Mouse (Mus musculus): Measurements from ENCODE around the gene Golph3. TPM values are rescaled to one million over a fixed set of nuclear protein-coding genes. Genes with fewer than 3 reads are reported as not detected.
"Not testable (repeated sequence)": the region's sequence is repeated elsewhere in the genome, so short reads cannot be mapped to it uniquely, and the experiment has no call there.

Gene Golph3
- polyA plus RNA-seq, 1 experiment = 42.3 TPM

DNA sequence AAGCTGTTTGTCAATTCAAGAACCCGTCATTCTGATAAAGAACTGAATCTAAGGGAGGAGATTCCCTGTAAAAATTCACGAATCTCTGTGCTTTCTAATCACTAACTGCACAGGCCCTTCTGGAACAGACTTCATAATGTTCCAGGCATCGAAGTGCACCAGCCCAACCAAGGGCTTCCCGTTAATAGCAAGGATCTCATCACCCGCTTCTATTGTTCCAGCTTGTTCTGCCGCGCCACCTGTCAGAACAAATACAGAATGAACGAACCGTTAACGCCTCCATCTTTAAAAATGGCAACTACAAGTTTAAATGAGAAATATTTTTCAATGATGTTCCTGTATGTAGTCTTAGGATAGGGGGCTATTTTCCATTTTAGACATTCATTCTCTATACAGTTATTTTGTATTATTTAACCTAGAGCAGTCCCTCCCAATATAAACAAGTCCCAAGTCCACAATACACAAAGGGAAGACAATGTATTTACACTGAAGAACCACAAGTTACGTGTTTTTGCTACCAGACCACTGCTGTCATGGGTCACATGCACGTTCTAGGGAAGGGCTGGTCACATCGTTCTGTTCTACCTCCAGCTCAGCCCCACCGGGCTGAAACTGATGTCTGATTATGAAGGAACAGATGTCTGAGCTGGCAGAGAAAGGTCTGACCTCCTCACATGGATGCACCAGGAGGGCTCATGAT lies 40.9 kb downstream of the Golph3 start:
- no peaks in the 10 kb centered on the region for H3K79me2 ChIP-seq (ENCODE audit: control insufficient read depth, insufficient read depth)
- H3K27me3 ChIP-seq (ENCODE audit: control insufficient read depth, insufficient read depth, insufficient read length) = no peaks in the 10 kb centered on the region
- H3K4me3 ChIP-seq (ENCODE audit: insufficient read depth, poor library complexity, severe bottlenecking) = no peak overlapping the region
- TF ChIP-seq MYOG (IDR thresholded peaks at IDR 0.05; ENCODE audit: control insufficient read depth, extremely low read depth, insufficient read length) (no peak), MYOD1 (IDR thresholded peaks at IDR 0.05; ENCODE audit: control insufficient read depth, insufficient read length, low read depth) (no peak), FOSL1 (IDR thresholded peaks at IDR 0.05; ENCODE audit: insufficient read depth, low read length, poor library complexity, severe bottlenecking) (no peak), USF1 (IDR thresholded peaks at IDR 0.05; ENCODE audit: low read depth) (no peak), MAX (IDR thresholded peaks at IDR 0.05) (no peak)
- no peaks in the 10 kb centered on the region for H3K79me3 ChIP-seq (ENCODE audit: low read depth)
- no peak overlapping the region for H3ac ChIP-seq (ENCODE audit: control insufficient read depth, insufficient read length, low read depth)
- H3K36me3 ChIP-seq (ENCODE audit: control insufficient read depth, insufficient read depth) = peaks cover 10% of the 10 kb centered on the region

DNA sequence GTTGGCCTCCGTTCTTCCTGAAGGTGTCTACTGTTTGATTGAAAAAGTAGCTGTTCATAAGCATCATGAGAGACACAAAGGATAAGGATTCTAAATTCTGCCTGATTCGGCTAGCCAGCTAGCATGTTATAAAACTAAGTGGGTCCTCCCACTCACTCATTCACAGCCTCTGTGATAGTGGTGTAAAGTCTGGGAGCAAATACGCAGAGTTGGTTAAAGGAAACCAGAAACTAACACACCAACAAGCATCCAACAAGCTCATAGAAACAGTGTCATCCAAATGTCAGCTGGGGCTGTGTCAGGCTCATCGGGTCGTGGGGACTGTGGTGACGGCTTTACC lies 41.4 kb downstream of the Golph3 start:
- H3K79me2 ChIP-seq (ENCODE audit: control insufficient read depth, insufficient read depth) = no peaks in the 10 kb centered on the region
- TF ChIP-seq USF1 (IDR thresholded peaks at IDR 0.05; ENCODE audit: low read depth) (no peak), CTCF (IDR thresholded peaks at IDR 0.05; ENCODE audit: control insufficient read depth, insufficient read depth, insufficient read length) (no peak), CEBPB (IDR thresholded peaks at IDR 0.05; ENCODE audit: low read depth) (no peak), MYOD1 (IDR thresholded peaks at IDR 0.05; ENCODE audit: control insufficient read depth, insufficient read length, low read depth) (no peak), FOSL1 (IDR thresholded peaks at IDR 0.05; ENCODE audit: insufficient read depth, low read length, poor library complexity, severe bottlenecking) (no peak), MAX (IDR thresholded peaks at IDR 0.05) (no peak), MYOG (IDR thresholded peaks at IDR 0.05; ENCODE audit: control insufficient read depth, extremely low read depth, insufficient read length) (no peak)
- H3K36me3 ChIP-seq (ENCODE audit: control insufficient read depth, insufficient read depth) = peaks cover 7% of the 10 kb centered on the region
- H3K27me3 ChIP-seq (ENCODE audit: control insufficient read depth, insufficient read depth, insufficient read length) = no peaks in the 10 kb centered on the region
- H3K4me3 ChIP-seq (ENCODE audit: insufficient read depth, poor library complexity, severe bottlenecking) = no peak overlapping the region
- no peak overlapping the region for H3ac ChIP-seq (ENCODE audit: control insufficient read depth, insufficient read length, low read depth)
- H3K79me3 ChIP-seq (ENCODE audit: low read depth) = no peaks in the 10 kb centered on the region

DNA sequence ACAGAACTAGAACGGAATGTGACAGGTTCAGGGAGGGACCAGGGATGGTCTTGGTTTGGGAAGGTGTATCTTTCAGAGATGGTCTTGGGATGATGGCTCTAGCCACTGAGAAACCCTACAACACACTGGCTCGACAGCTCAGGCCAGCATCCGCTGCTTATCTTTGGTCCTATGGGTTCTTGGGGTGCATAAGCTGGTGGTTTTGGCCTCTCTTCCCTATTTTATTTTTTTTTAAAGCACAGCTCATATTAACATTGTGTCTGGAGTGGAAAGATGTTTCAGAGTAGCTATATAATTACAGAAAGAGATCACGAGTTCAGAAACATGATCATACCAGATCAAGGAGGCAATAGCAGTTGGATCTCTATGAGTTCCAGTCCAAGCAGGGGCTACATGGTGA lies 42.8 kb downstream of the Golph3 start:
- no peaks in the 10 kb centered on the region for H3K79me2 ChIP-seq (ENCODE audit: control insufficient read depth, insufficient read depth)
- TF ChIP-seq MYOD1 (IDR thresholded peaks at IDR 0.05; ENCODE audit: control insufficient read depth, insufficient read length, low read depth) (no peak), MYOG (IDR thresholded peaks at IDR 0.05; ENCODE audit: control insufficient read depth, extremely low read depth, insufficient read length) (no peak), FOSL1 (IDR thresholded peaks at IDR 0.05; ENCODE audit: insufficient read depth, low read length, poor library complexity, severe bottlenecking) (no peak), CTCF (IDR thresholded peaks at IDR 0.05; ENCODE audit: control insufficient read depth, insufficient read depth, insufficient read length) (no peak), MAX (IDR thresholded peaks at IDR 0.05) (no peak), USF1 (IDR thresholded peaks at IDR 0.05; ENCODE audit: low read depth) (no peak), CEBPB (IDR thresholded peaks at IDR 0.05; ENCODE audit: low read depth) (no peak)
- no peaks in the 10 kb centered on the region for H3K79me3 ChIP-seq (ENCODE audit: low read depth)
- no peak overlapping the region for H3ac ChIP-seq (ENCODE audit: control insufficient read depth, insufficient read length, low read depth)
- peaks cover 7% of the 10 kb centered on the region for H3K36me3 ChIP-seq (ENCODE audit: control insufficient read depth, insufficient read depth)
- H3K27me3 ChIP-seq (ENCODE audit: control insufficient read depth, insufficient read depth, insufficient read length) = no peaks in the 10 kb centered on the region
- no peak overlapping the region for H3K4me3 ChIP-seq (ENCODE audit: insufficient read depth, poor library complexity, severe bottlenecking)

DNA sequence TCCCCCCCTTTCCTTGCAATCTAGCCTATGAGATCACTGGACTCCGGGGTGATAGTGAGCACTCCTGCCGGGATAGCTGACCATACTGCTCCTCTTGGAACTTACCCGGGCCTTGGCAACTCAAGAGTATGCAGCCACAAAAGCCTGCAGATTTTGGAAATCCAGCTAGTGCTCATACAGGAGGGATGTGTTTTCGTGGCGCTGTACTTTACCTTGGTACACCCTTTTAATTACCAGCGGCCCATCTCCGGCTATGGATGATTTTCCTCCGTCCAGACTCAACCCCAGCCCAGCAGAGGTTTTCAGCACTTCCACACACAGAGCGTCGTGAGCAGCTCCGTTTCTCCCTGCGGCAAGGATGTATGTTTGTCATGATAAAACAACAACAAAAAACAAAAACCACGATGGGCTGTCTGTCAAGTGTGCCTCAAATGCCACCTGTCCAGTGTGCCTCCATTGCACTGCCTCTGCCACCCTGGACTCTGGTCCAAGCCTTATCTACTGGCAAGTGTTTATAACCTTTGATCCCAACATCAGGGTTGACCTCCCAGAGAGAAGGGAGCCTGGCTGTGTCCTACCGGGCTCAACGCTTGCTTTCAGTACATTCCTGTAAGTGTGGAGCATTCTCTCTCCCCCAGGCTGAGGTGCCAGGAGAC lies 44.3 kb downstream of the Golph3 start:
- Histone ChIP-seq H3K79me2 (ENCODE audit: control insufficient read depth, insufficient read depth) (no peaks in the 10 kb centered on the region), H3K79me3 (ENCODE audit: low read depth) (no peaks in the 10 kb centered on the region), H3K36me3 (ENCODE audit: control insufficient read depth, insufficient read depth) (no peaks in the 10 kb centered on the region), H3K4me3 (ENCODE audit: insufficient read depth, poor library complexity, severe bottlenecking) (no peak overlapping the region), H3ac (ENCODE audit: control insufficient read depth, insufficient read length, low read depth) (no peak overlapping the region), H3K27me3 (ENCODE audit: control insufficient read depth, insufficient read depth, insufficient read length) (no peaks in the 10 kb centered on the region)
- TF ChIP-seq USF1 (IDR thresholded peaks at IDR 0.05; ENCODE audit: low read depth) = no peak

- TF ChIP-seq MYOG (IDR thresholded peaks at IDR 0.05; ENCODE audit: control insufficient read depth, extremely low read depth, insufficient read length) (no peak), CTCF (IDR thresholded peaks at IDR 0.05; ENCODE audit: control insufficient read depth, insufficient read depth, insufficient read length) (no peak), MYOD1 (IDR thresholded peaks at IDR 0.05; ENCODE audit: control insufficient read depth, insufficient read length, low read depth) (no peak), MAX (IDR thresholded peaks at IDR 0.05) (no peak), USF1 (IDR thresholded peaks at IDR 0.05; ENCODE audit: low read depth) (no peak), FOSL1 (IDR thresholded peaks at IDR 0.05; ENCODE audit: insufficient read depth, low read length, poor library complexity, severe bottlenecking) (no peak), CEBPB (IDR thresholded peaks at IDR 0.05; ENCODE audit: low read depth) (no peak)
- H3K27me3 ChIP-seq (ENCODE audit: control insufficient read depth, insufficient read depth, insufficient read length) = no peaks in the 10 kb centered on the region
- no peaks in the 10 kb centered on the region for H3K79me2 ChIP-seq (ENCODE audit: control insufficient read depth, insufficient read depth)
- H3ac ChIP-seq (ENCODE audit: control insufficient read depth, insufficient read length, low read depth) = no peak overlapping the region
- no peaks in the 10 kb centered on the region for H3K36me3 ChIP-seq (ENCODE audit: control insufficient read depth, insufficient read depth)
- no peaks in the 10 kb centered on the region for H3K79me3 ChIP-seq (ENCODE audit: low read depth)
- no peak overlapping the region for H3K4me3 ChIP-seq (ENCODE audit: insufficient read depth, poor library complexity, severe bottlenecking)
Measured at GRCm38 (mm10) chr15:12366072-12366469, 44.8 kb downstream of the Golph3 start.

GRCm38 (mm10) chr15:12366580-12367305 lies 45.5 kb downstream of the Golph3 start:
- not testable (repeated sequence) for H3K79me2 ChIP-seq (ENCODE audit: control insufficient read depth, insufficient read depth); H3K27me3 ChIP-seq (ENCODE audit: control insufficient read depth, insufficient read depth, insufficient read length); H3K4me3 ChIP-seq (ENCODE audit: insufficient read depth, poor library complexity, severe bottlenecking); H3K36me3 ChIP-seq (ENCODE audit: control insufficient read depth, insufficient read depth); H3ac ChIP-seq (ENCODE audit: control insufficient read depth, insufficient read length, low read depth); H3K79me3 ChIP-seq (ENCODE audit: low read depth)
